In genomic region chr11:54786858-54787487, GRCm38 (mm10) we compare ENCODE assay signal across 8 mouse cellular contexts. TPM values are rescaled to one million over a fixed set of nuclear protein-coding genes. Genes with fewer than 3 reads are reported as not detected.
DNase-seq lines count a peak whose midpoint lies in the region; ATAC-seq and TF ChIP-seq lines count a peak whose summit lies in the region.

No protein-coding gene starts in this region.

- H3K27ac ChIP-seq in forebrain, embryonic 10.5 days = peak overlapping the region; percentile 99
- peak overlapping the region; percentile 97 for H3K27ac ChIP-seq in heart, embryonic 15.5 days
- peak overlapping the region; percentile 98 for H3K27ac ChIP-seq in lung, embryonic 14.5 days (ENCODE audit: low read depth)
- peak overlapping the region; percentile 95 for H3K27ac ChIP-seq in neural tube, embryonic 15.5 days (replicated peaks)

- H3K9ac ChIP-seq in heart, embryonic 15.5 days = peak overlapping the region; percentile 92
- H3K9ac ChIP-seq in lung, embryonic 14.5 days = peak overlapping the region; percentile 93
- peak overlapping the region; percentile 81 for H3K9ac ChIP-seq in neural tube, embryonic 15.5 days (replicated peaks)

- peaks cover 40% of the 10 kb centered on the region for H3K4me1 ChIP-seq in forebrain, embryonic 10.5 days
- H3K4me1 ChIP-seq in heart, embryonic 15.5 days (replicated peaks) = peaks cover 11% of the 10 kb centered on the region
- H3K4me1 ChIP-seq in lung, embryonic 14.5 days (ENCODE audit: insufficient read depth) = peaks cover 8% of the 10 kb centered on the region
- peaks cover 36% of the 10 kb centered on the region for H3K4me1 ChIP-seq in neural tube, embryonic 15.5 days

- peaks cover 24% of the 10 kb centered on the region for H3K36me3 ChIP-seq in forebrain, embryonic 10.5 days (replicated peaks)
- H3K36me3 ChIP-seq in heart, embryonic 15.5 days = peaks cover 3% of the 10 kb centered on the region; the same call in 1 of the 2 replicates
- no peaks in the 10 kb centered on the region for H3K36me3 ChIP-seq in lung, embryonic 14.5 days (ENCODE audit: insufficient read depth)
- H3K36me3 ChIP-seq in neural tube, embryonic 15.5 days = no peaks in the 10 kb centered on the region

- peak; percentile 31 for ATAC-seq in CD4-positive, CD25-positive, alpha-beta regulatory T cell, adult 4 months
- peak; percentile 70 for ATAC-seq in heart, embryonic 15.5 days (replicated peaks; ENCODE audit: insufficient number of reproducible peaks, insufficient read depth, low FRiP score, low read depth)
- peak; percentile 45 for ATAC-seq in lung, embryonic 14.5 days (ENCODE audit: insufficient read depth)
- ATAC-seq in neural tube, embryonic 15.5 days (ENCODE audit: low FRiP score) = peak; percentile 78

- no peaks in the 10 kb centered on the region for H3K9me3 ChIP-seq in forebrain, embryonic 10.5 days
- H3K9me3 ChIP-seq in heart, embryonic 15.5 days (replicated peaks) = no peaks in the 10 kb centered on the region
- H3K9me3 ChIP-seq in lung, embryonic 14.5 days (ENCODE audit: low read depth, low read length) = no peaks in the 10 kb centered on the region
- H3K9me3 ChIP-seq in neural tube, embryonic 15.5 days (replicated peaks) = no peaks in the 10 kb centered on the region

- H3K4me3 ChIP-seq in forebrain, embryonic 10.5 days = peak overlapping the region; percentile 69
- peak overlapping the region; percentile 78 for H3K4me3 ChIP-seq in heart, embryonic 15.5 days
- H3K4me3 ChIP-seq in lung, embryonic 14.5 days (ENCODE audit: low read depth, low read length) = peak overlapping the region; percentile 93
- peak overlapping the region; percentile 60 for H3K4me3 ChIP-seq in neural tube, embryonic 15.5 days (replicated peaks)

- no peaks in the 10 kb centered on the region for H3K27me3 ChIP-seq in forebrain, embryonic 10.5 days (ENCODE audit: poor library complexity, severe bottlenecking)
- no peaks in the 10 kb centered on the region for H3K27me3 ChIP-seq in heart, embryonic 15.5 days
- no peaks in the 10 kb centered on the region for H3K27me3 ChIP-seq in lung, embryonic 14.5 days (ENCODE audit: insufficient read depth, low read length)
- H3K27me3 ChIP-seq in neural tube, embryonic 15.5 days (replicated peaks) = no peaks in the 10 kb centered on the region

- under 1% methylated on average over 54 of the region's 54 CpGs for WGBS in forebrain, embryonic 10.5 days
- 0% methylated on average over 54 of the region's 54 CpGs for WGBS in heart, embryonic 15.5 days
- WGBS in lung, embryonic 14.5 days = under 1% methylated on average over 54 of the region's 54 CpGs
- WGBS in neural tube, embryonic 15.5 days = under 1% methylated on average over 53 of the region's 54 CpGs

- peak overlapping the region; percentile 76 for H3K4me2 ChIP-seq in heart, embryonic 15.5 days
- H3K4me2 ChIP-seq in lung, embryonic 14.5 days = peak overlapping the region; percentile 71
- H3K4me2 ChIP-seq in neural tube, embryonic 15.5 days = peak overlapping the region; percentile 68

- DNase-seq in adrenal gland, postnatal 36 days = peak; percentile 62 to 71
- peak; percentile 71 for DNase-seq in forebrain, embryonic 10.5 days (ENCODE audit: extremely low spot score, low spot score)
- peak; percentile 73 for DNase-seq in kidney, postnatal 14 days
- DNase-seq in lung, embryonic 14.5 days = peak; percentile 79
- DNase-seq in thymus, postnatal 10 days (ENCODE audit: low spot score in 2 of 2) = peak; percentile 57 to 60

- no peak for TF ChIP-seq CTCF in lung, embryonic 14.5 days (IDR thresholded peaks at IDR 0.05; ENCODE audit: low read depth)

RNA-seq across cellular contexts. Expression of gene Cdc42se2, which starts 0.5 kb away (rescaled TPM):
- polyA plus RNA-seq in CD4-positive, CD25-positive, alpha-beta regulatory T cell, adult 4 months (2017; shearing (Covaris generic)) = 100 to 1,000 TPM; 369 to 477 TPM
- total RNA-seq in adrenal gland, postnatal 36 days (2021) = 10 to 100 TPM; 20.5 to 24.5 TPM
- polyA plus RNA-seq in forebrain, embryonic 10.5 days (2016; fragmentation: Nextera tagmentation; extraction: Ambion mirVana) = 182 and 187 TPM in 2 replicates
- polyA plus RNA-seq in heart, embryonic 15.5 days (2015; fragmentation: Nextera tagmentation; extraction: Ambion mirVana) = 53.2 and 66.5 TPM in 2 replicates
- polyA plus RNA-seq in lung, embryonic 14.5 days (2014; fragmentation: Nextera tagmentation; extraction: Ambion mirVana) = 88.0 and 90.0 TPM in 2 replicates
- 120 and 130 TPM in 2 replicates for polyA plus RNA-seq in neural tube, embryonic 15.5 days (2015; fragmentation: Nextera tagmentation; extraction: Ambion mirVana)

Comparison
In these comparisons a context has a peak if more than half of its experiments do, and no peak if none do; other contexts are left out.
1. Peak in every context shown above with its lines: DNase-seq, ATAC-seq, H3K4me3 ChIP-seq and H3K27ac ChIP-seq.